Mouse (Mus musculus): ENCODE measurements around the gene Col10a1. TPM values are rescaled to one million over a fixed set of nuclear protein-coding genes. Genes with fewer than 3 reads are reported as not detected.
"Not testable (repeated sequence)": the region's sequence is repeated elsewhere in the genome, so short reads cannot be mapped to it uniquely, and the experiment has no call there.

Col10a1 gene
- polyA plus RNA-seq, 1 experiment from 2014 or later = 0.10 TPM

DNA sequence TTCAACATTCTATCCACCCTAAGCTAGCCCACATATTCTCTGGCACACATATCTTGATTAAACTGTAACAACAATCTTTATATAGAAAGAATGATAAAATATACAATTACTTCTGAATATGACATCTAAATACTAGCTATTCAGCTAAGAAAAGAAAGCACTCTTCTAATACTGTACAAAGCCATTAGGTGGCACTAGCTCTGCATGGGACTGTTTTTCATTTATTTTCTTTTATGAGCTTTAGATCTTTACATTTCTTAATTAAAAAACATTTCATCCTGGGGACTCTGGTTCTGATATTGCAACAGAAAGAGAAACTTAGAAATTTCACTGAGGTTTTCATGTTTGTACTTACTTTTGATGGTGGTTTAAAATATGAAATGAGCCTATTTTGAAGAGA lies 42.0 kb downstream of the Col10a1 start:
- Histone ChIP-seq H3K27me3 (no peaks in the 10 kb centered on the region), H3K36me3 (no peaks in the 10 kb centered on the region), H3K4me2 (replicated peaks) (no peak overlapping the region), H3K4me1 (no peaks in the 10 kb centered on the region), H3K9me3 (no peaks in the 10 kb centered on the region), H3K9ac (replicated peaks) (no peak overlapping the region), H3K27ac (replicated peaks) (no peak overlapping the region), H3K4me3 (no peak overlapping the region)
- 0 out of 2 replicates have a peak, but pooled peaks have one; percentile 58 for ATAC-seq (replicated peaks)

DNA sequence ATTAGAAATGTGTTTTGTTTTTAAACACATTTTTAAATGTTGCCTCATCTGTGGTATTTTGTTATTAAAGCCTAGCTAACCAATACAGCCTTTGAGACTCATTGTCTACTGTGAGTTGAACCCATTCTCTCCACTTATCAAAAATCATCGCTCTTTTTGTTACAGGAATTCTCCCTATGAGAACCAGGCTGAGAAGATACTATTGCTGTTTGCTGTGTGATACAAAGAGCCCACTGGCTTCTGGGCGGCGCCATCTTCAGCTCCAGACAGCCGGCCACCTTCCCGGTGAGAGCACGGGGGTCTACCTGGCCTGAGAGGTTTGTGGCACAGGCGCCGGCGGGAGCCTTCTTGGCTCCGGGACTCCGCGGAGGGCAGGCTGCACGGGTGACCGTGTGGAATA lies 44.4 kb downstream of the Col10a1 start:
- not testable (repeated sequence) for H3K4me3 ChIP-seq; H3K9ac ChIP-seq (replicated peaks); H3K4me1 ChIP-seq; H3K36me3 ChIP-seq; H3K9me3 ChIP-seq; H3K4me2 ChIP-seq (replicated peaks); ATAC-seq (replicated peaks); H3K27ac ChIP-seq (replicated peaks); H3K27me3 ChIP-seq
- 96% methylated on average over 8 of the region's 14 CpGs for WGBS

Other genes with a start within 250 kb of the Col10a1 start
- gene Dse, start 182.3 kb upstream of the Col10a1 start, polyA plus RNA-seq (2015; fragmentation: Nextera tagmentation; extraction: Ambion mirVana) = 4.3 and 4.7 TPM in 2 replicates
- 133 and 134 TPM in 2 replicates for gene Tspyl1, start 107.8 kb upstream of the Col10a1 start, polyA plus RNA-seq (2015; fragmentation: Nextera tagmentation; extraction: Ambion mirVana)
- gene Tspyl4, start 92.5 kb upstream of the Col10a1 start, polyA plus RNA-seq (2015; fragmentation: Nextera tagmentation; extraction: Ambion mirVana) = 166 and 196 TPM in 2 replicates
- 1.7 and 2.4 TPM in 2 replicates for gene Nt5dc1, start 28.6 kb downstream of the Col10a1 start, polyA plus RNA-seq (2015; fragmentation: Nextera tagmentation; extraction: Ambion mirVana)
- 0.57 and 0.61 TPM in 2 replicates for gene Frk, start 93.4 kb downstream of the Col10a1 start, polyA plus RNA-seq (2015; fragmentation: Nextera tagmentation; extraction: Ambion mirVana)